Mouse (Mus musculus): ENCODE measurements at regions not wholly inside any gene's neighbourhood (a gene's known extent, or its start where the extent isn't known, plus 50 kb on each side); places are given as distances from the start of the nearest gene placed in this dataset.

DNA sequence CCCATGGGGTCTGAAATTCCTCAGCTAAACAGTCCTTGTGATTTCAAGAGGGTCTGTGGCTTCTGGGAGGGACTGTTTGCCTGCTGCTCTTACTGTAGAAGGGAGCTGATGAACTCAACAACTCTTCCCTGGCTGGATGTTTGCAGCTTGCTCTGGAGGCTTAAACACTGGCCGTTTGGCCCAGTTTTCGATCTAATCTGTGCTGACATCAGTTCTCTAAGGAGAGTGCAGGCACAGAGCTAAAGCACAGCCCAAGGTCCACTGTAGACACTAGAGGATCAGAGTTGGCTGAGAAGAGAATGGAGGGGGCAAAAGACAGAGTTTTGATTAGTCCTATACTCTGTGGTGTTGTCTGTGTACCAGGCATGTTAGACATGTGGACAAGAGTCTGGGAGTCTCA lies 490.1 kb downstream of the Nedd1 start:
- DNase-seq (ENCODE audit: low spot score): no peak

DNA sequence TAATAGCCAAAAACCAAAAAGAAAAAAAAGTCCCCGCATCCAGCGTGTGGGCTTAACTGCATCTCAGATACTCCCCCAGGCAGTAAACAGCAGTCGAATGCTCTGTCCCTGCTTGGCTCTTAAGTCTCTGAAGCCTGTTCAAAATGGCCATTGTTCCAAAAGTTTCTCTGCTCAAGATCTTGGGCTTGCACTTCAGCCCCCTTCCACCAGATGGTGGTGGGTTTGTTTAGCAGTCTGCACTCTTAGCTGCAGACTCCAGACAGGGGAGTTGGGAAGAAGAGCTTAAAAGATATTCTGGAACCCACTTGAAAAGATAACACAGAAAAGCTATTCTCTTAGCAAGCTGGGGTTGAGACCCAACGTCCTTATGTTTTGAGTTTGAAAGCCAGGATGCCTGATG lies 496.4 kb downstream of the Nedd1 start:
- no peak for DNase-seq (ENCODE audit: low spot score)

DNA sequence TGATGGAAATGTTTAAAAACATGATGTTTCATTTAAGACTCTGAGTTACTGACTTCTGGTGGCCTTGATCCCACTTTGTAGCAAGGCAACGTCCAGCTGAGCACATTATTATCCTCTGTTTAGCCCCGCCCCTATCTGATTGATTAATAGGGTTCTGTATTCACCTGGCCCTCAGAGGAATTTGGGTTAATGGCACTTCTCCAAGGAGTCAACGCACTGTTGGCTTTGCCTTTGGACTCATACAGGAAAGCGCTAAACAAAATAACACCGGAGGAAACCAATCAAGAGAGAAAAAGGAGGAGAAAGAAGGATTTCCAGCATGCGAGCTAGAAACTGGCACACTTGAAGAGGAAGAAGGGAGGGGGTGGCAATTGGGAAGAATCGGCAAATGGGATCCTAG lies 497.1 kb downstream of the Nedd1 start:
- DNase-seq (ENCODE audit: low spot score): no peak

DNA sequence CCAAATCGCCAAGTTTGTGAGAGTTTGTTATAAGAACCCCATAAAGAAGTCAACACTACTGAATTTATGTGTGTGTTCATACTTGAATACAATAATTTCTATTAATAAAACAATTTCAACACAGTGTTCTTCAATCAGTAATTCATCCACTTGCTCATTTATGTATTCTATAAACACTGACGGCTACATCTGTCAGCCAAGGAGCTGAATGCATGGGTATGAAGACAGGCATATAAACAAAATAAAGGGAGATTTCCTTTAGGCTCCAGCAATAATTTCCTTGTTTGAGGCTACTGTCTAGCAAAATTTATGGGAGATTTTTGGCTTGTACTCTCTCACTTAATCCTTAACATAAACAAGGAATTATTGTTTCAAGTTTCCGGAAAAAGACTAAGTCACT lies 502.9 kb downstream of the Nedd1 start:
- DNase-seq (ENCODE audit: low spot score): no peak

DNA sequence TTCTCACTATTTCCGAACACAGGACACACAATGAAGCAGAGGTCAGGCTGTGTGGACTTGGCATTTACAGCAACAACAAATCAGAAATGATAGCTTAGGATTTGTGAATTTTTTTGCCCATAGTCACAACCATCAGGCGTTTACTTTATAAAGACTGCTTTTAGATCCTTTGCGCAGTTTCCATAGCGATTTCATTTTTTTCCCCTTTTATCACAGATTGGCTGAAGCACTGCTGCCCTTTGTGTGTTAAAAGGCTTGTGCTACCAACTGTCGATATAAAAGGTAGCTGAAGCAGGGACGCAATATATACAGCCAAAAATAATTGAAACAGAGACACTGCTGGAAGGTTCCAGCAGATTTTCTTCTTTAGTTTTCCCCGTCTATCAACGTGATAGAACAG lies 551.4 kb downstream of the Nedd1 start:
- DNase-seq (ENCODE audit: low spot score): no peak

DNA sequence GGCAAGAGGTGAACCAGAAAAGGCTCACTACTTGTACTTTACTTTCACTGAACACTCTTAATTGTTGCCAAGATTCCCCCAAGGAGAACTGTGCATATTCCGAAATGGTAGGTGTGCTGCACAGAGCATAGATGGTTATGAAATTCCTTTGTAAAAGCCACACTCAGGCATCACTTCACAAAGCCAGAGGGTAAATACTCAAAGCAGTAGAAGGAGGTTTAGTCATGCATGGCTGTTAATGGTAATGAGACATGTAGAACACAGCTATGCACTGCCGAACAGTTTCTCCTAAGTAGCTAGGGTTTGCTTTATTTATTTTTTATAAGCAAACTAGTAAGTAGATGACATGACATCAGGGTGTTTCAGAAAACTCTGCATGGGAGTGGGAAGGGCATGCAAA lies 556.2 kb downstream of the Nedd1 start:
- DNase-seq (ENCODE audit: low spot score): no peak

DNA sequence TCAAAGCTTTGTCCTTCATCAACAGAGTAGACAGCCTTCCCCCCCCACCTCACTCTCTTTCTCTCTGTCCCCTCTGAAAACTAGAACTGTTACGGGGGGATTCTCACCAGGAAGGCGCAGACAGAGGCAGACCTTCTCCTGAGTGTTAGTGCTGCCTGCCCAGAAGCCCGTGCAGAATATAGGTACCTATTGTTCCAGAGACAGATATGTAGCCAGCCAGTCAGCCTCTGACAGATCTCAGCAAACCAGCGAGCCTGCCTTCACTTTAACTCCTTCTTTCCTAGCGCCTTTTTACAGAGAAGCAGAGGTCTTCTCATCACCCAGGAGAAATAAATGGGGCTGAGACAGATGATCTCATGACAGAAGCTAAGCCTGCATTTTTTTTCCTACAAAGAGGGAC lies 557.2 kb downstream of the Nedd1 start:
- no peak for DNase-seq (ENCODE audit: low spot score)

DNA sequence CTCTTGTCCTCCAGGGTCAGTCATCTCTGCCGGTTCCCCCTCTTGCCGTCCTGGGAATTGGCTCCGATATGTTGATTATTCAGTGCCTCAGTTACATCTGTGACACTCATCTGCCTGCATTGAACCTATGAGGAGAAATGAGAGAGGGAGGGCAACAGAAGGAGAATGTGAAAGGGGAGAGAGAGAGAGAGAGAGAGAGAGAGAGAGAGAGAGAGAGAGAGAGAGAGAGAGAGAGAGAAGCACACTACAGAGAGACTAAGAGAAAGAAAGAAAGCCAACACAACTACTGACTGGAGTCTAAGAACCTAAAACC lies 557.6 kb downstream of the Nedd1 start:
- no peak for DNase-seq (ENCODE audit: low spot score)

DNA sequence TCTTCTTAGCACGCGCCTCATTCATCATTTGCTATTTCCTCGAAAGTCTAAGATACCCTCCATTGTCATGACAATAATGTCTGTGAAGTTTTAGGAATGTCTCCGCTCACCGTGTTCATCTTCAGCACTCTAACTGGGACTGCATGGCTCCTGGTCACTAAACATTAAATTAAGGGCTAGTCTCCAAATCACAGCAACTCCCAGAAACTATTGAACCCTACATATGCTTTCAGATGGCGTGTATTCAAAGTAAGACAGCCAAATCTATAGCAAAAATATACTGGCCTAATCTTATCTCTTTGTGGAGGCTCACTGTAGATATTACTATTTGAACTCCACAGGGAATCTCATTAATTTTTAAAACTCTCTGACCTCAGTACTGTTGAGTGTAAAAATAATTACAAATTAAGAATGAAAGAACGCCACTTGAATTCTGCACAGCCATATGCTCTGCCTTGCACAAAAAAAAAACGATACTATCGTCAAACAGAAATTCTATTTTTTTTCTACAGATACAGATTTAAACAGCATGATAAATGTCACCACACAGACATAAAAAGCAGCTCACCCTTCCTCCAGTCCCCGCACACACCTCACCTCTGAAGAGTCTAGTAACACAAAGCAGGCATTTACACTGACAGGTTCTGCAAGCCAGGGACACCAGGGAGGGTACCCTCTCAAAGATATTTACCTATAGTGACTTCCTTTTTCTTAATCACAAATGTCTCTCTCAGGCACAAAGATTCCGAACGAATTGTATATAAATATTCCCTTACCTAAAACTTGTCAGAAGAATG lies 558.2 kb downstream of the Nedd1 start:
- no peak for DNase-seq (ENCODE audit: low spot score)

DNA sequence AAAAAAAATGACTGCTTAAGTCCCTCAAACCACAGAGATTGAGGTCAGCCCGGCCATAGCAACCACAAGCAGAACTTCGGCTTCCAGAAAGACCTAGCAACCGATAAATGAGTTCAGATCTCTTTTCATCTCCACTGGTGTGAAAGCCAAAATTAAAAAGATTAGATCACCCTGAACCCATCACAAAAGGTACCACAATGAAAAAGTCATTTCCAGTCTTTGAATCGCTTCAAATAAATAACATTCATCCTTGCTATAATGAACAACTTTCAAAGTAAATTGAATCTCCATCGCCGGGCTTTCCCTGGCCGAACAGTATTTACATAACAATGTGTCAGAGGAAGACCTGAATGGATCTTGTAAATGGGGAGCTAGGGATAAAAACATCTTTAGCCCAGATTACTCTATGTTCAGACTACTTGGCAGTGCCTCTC lies 559.1 kb downstream of the Nedd1 start:
- no peak for DNase-seq (ENCODE audit: low spot score)

DNA sequence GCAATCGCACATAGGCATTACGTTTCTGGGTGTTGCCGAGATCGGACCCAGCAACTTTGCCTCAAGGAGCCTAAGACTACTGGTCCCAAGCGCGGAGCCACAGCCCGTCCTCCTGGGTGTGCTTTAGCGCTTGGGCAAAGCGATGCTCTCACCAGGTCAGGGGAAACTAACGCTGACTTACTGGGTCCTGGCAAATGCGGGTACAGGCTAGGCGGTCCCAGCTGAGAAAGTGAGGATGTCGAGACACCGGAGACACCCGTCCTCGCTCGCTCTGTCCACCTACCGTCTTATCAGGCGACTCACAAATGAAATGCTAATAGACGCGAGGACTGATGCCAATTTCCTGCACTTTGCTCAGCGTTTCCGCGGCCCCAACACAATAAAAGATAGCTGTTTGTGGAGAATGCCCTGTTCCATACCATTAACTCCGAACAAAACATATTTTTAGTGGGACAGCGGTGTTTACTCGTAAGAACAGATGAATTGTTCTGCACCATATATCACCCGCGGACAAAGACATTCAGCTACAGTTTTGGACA lies 559.7 kb downstream of the Nedd1 start:
- no peak for DNase-seq (ENCODE audit: low spot score)

DNA sequence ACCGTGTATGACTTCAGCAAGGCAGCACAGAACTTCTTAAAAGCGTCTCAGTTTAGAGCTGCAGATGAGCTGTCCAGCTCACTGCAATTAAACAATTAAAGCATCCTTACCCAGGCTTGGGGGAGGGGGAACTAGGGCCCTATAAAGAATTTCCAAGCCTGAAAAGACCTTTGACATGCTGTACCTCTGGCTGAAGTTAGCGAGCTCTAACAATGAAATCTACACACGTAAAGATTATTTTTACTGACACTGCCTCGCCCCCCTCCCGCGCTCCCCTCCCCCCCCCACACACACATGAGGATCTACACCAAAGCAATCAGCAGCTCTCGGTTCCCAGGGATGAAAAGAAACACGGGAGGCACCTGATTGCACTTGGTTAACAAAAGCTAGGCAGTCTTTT lies 560.7 kb downstream of the Nedd1 start:
- no peak for DNase-seq (ENCODE audit: low spot score)

DNA sequence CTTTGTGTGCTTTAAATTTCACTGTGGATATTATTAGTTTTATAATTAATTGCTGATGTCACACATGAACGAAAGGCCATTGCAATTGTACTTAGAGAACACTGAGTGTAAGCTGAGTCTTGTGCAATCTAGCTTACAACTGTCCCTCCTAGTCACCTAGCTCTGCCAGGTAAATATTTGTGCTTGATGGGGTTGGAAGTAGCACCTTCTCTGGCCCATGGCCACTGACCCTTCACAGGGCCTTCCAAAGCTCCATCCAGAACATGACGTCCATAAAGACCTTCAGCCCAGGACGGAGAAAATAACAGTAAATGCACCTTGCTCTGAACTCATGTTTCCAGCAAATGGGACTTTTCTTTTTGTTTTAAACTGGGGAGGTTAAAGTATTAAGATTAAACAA lies 576.0 kb downstream of the Nedd1 start:
- DNase-seq (ENCODE audit: low spot score): no peak

DNA sequence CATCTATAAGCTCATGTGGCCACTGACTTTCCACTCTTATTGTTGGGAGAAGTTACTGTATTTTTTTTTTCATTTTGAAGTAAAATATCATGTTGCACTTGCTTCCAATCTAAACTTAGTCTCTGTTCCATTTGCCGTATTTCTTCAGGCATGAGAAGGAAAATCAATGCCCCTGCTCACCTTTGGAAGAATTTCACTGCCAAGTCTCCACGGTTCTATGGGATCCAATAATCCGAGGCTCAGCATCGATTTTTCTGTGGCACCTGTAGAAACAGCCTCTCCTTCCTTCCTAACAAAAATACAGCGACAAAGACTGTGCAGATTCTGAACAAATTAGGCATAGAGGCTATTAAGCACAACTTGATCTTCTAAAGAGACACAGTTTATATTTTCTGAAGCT lies 586.7 kb downstream of the Nedd1 start:
- DNase-seq (ENCODE audit: low spot score): no peak

DNA sequence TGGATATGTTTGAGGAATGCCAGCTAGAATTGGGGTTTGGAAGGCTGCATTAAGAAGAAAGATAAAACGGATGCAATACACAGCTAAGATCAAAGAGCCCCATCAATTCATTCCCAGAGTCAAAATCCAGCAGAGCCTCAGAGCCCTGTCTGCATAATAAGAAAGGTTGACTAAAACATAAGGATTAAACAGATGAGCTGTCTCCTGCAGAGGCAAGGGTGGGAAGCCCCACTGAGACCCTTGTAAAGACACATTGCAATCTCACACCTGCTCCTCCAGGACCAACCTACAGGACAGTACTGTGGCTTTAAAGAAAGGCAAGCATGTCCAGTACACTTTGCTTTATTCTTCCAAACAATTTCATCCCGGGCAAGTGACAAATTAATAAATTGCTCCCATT lies 609.4 kb downstream of the Nedd1 start:
- DNase-seq (ENCODE audit: low spot score): no peak

DNA sequence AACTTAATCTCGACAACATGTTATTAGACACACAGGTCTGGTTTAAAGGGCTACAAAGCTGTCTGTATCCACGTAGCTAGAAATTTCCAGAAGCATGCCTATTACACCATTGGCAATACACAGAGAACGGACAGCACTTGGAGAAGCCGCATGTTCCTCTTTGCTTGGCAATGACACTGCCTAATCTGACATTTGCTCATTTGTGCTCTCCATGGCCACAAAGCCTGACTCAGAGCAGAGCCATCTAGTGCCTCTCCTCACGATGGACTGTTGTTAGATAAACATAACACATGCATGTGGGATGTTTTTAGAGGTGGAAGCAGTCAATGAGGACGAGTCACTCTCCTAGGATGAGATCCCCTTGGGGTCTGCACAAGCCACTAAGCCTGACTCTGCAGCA lies 615.9 kb downstream of the Nedd1 start:
- no peak for DNase-seq (ENCODE audit: low spot score)

DNA sequence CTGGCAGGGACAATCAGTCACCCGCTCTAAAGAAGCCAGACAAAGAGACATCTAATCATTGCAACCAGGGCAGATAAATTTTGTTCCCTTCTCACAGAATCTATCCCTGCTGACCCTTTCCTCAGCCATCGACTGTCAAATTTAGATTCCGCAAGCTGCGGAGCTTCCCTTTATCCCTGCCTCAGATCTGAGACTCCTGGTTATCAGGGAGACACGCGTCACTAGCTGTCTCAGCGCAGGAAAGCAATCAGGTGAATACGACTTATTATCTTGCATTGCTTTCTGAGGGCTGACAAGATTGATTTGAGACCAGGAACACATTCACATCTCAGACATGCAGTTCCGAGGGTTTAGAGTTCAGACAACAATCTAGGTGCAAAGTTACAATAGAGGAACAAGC lies 618.3 kb downstream of the Nedd1 start:
- no peak for DNase-seq (ENCODE audit: low spot score)

DNA sequence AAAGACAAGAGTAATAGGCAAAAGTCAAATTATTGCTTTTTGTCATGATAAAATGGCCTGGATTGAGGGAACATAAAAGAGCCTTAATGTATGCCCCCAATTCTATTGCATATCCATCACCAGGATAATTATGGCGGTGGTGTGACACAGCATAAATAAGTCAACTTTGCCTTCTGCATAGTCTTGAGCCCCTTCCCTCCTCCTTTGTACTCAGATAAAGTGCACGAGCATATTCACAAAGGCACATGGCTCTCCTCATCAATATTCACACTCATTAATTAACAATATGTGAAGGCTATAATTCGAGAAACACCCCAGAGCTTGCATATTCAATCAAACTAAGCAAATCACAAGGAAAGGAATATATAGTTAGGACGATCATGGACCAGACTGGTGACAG lies 619.5 kb downstream of the Nedd1 start:
- DNase-seq (ENCODE audit: low spot score): no peak

DNA sequence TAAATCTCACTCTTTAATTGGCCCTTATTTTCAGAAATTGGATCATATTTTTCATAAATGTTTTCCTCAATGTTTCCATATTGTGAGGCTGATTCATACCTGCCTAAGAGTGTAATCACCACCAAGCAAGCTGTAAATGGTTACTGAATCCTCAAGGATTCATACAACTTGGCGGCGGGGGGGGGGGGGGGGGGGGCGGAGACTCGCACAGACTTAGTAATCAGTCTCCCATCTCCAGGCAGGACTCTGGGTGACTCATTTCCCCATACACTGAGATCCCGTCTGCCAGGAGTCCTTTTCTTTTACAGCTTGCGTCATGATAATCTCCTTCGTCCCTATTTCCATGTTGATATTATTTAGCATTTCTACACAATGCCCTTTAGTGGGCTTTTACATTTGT lies 624.7 kb downstream of the Nedd1 start:
- DNase-seq (ENCODE audit: low spot score): no peak

DNA sequence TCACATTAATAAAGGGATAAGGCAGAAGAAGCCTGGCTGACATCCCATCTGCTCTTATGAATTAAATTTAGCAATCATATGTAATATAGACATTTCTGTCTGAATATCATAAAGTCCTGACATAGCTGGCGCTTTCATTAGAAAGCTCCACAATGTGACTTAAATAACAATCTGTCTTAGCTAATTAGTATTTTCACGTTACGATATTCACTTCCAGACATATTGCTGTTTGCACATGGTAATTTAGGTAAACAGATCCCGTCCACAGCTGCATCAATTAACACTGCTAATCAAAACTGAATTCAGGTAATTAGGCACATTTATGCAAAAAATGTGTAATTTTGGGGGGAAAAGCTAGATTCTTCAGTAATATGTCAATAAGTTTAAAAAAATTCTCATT lies 625.1 kb downstream of the Nedd1 start:
- no peak for DNase-seq (ENCODE audit: low spot score)

DNA sequence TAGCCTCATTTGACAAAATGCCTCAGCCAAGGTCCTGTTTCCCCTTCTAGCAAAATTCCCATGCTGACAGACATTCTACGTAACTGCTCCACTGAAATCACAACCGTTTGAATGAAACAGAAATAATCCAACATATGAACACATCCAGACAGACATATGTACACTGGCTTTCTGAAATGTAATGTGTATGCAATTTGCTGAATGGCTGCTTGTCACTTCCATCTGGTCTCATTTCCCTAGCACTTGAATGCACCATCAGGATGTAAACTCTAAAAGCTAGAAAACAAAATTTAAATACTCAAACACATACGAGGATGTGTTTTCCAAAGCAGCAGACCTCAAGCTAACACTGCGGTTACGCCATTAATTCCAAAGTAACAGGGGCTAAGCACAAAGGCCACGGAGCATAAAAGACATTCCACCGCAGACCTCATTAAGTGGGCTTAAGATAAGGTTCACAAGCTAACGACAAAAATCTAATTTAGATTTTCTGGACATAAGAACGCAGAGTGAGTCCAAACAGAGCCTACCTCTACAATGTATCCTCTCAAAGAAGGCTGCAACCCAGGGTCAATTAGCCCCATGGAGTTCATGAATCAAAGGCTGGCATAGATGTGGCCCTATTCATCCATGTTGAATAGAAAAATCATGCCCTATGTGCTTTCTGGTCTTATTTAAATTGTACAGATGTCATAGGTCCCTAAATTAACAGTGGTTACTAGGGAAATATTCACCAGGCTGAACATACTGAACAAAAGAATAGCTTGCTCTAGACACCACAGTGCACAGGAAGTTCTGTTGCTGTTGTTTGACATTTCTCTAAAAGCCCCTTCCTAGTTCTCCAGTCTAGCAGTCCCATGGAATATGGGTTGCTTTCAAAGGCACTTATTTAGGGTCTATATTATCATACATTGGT lies 630.5 kb downstream of the Nedd1 start:
- no peak for DNase-seq (ENCODE audit: low spot score)

DNA sequence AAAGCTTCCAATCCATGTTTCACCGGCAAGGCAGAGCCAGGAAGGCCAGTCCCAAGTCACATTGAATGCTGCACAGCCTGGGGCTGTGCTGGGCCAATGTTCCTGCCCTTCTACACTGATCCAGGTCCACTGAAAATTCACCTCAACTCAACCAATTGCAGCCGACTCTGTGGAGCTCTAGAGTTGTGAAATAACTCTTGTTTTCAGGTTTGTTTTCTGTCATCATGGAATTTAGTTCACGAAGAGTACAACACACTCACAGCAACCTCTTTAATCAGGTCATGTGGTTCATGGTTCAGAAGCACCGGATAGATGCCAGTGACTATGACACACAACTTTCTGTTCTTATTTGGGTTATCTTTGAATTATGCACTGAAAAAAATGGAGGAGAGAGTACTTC lies 640.1 kb downstream of the Nedd1 start:
- DNase-seq (ENCODE audit: low spot score): no peak

DNA sequence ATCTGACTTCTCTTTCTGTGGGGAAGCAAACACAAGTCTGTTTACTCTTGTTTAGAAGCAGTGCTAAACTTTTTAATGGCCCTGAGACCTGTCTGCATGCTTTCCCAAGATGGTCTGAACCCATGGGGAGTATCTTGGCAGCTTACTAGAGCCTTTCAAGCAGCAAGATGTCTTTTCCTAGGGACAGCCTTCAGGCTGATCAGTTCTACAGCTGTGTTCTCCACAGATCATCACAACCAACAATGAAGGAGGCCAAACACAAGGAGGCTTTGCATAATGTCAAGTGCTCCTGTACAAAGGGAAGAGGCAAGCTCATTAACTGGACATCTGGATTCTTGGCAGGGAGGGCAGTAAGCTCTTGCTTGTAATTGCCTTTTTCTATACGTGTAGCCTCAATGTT lies 641.0 kb downstream of the Nedd1 start:
- no peak for DNase-seq (ENCODE audit: low spot score)
